Mouse (Mus musculus) liver, postnatal 0 days (tissue): ENCODE results near the gene Tppp. TPM values are rescaled to one million over a fixed set of nuclear protein-coding genes. Genes with fewer than 3 reads are reported as not detected.

Source experiments
- ATAC-seq: fragments of 200-750 bp; cut with Nextera tagmentation; 2 replicates; pipeline ENCODE4 v1.8.0; 2017; ENCODE audit warnings: mild to moderate bottlenecking, moderate library complexity
- DNase-seq: peaks from one replicate; pipeline ENCODE4 v3.0.0-alpha.2; 2016
- H3K27ac ChIP-seq: fragments of 300-500 bp; sonication (generic); 2 replicates; pipeline ENCODE4 v1.5.1; 2014; ENCODE audit warnings: antibody characterized with exemption, moderate library complexity, mild to moderate bottlenecking, low read depth
- H3K27me3 ChIP-seq: fragments of 300-500 bp; sonication (generic); 2 replicates; pipeline ENCODE4 v1.6.1; 2014; ENCODE audit warnings: low read length, control low read depth, mixed read lengths; ENCODE audit not compliant: insufficient read depth
- H3K36me3 ChIP-seq: fragments of 300-500 bp; sonication (generic); replicated peaks from 2 replicates; pipeline ENCODE4 v1.6.1; 2014; ENCODE audit warnings: mild to moderate bottlenecking, control low read depth, low read length, moderate library complexity, mixed read lengths; ENCODE audit not compliant: insufficient read depth
- H3K4me1 ChIP-seq: fragments of 300-500 bp; sonication (generic); 2 replicates; pipeline ENCODE4 v1.6.1; 2014; ENCODE audit warnings: antibody characterized with exemption, mild to moderate bottlenecking, control low read depth; ENCODE audit not compliant: insufficient read depth
- H3K4me2 ChIP-seq: fragments of 300-500 bp; sonication (generic); 2 replicates; pipeline ENCODE4 v1.6.1; 2014; ENCODE audit warnings: low read depth, mild to moderate bottlenecking, low read length, moderate library complexity, mixed read lengths
- H3K4me3 ChIP-seq: fragments of 300-500 bp; sonication (generic); 2 replicates; pipeline ENCODE4 v1.5.1; 2014; ENCODE audit warnings: low read depth, low read length
- H3K9ac ChIP-seq: fragments of 300-500 bp; sonication (generic); replicated peaks from 2 replicates; pipeline ENCODE4 v1.6.1; 2014; ENCODE audit warnings: mild to moderate bottlenecking, moderate library complexity
- H3K9me3 ChIP-seq: fragments of 300-500 bp; sonication (generic); 2 replicates; pipeline ENCODE4 v1.6.1; 2016; ENCODE audit warnings: mild to moderate bottlenecking, control low read depth, low read length, mixed read lengths
- CTCF ChIP-seq: sonication (generic); IDR thresholded peaks from 2 replicates; pipeline ENCODE4 v1.5.1; 2016; ENCODE audit warnings: antibody characterized with exemption, low read depth
- EP300 ChIP-seq: IDR thresholded peaks from 2 replicates; pipeline ENCODE4 v1.6.1; 2016; ENCODE audit warnings: antibody characterized with exemption, low read depth, mild to moderate bottlenecking
- WGBS: fragments of 180-500 bp; shearing (Covaris S2); extraction: QIAGEN DNeasy Blood & Tissue Kit; methylation state at CpG from one replicate; pipeline ENCODE4 v1.1.7; 2014; ENCODE audit not compliant: insufficient replicate concordance; 5-methylcytosine and 5-hydroxymethylcytosine counted together
- polyA plus RNA-seq: library from polyadenylated mRNA; unstranded; fragments of >200 nt; fragmentation: Nextera tagmentation; extraction: Ambion mirVana; gene quantifications from 2 replicates; pipeline ENCODE4 v1.2.1, GENCODE M21; 2015

The Tppp gene
- polyA plus RNA-seq, 1 experiment from 2014 or later, result 0.42 TPM

GRCm38 (mm10) chr13:73974523-73974922, 34.7 kb upstream of the Tppp start:
- DNase-seq (no peak), ATAC-seq (no peak)
- Histone ChIP-seq H3K27ac (no peak overlapping the region), H3K4me2 (no peak overlapping the region), H3K9me3 (no peaks in the 10 kb centered on the region), H3K27me3 (no peaks in the 10 kb centered on the region), H3K4me1 (0 out of 2 replicates have a peak, but pooled peaks cover 8% of the 10 kb centered on the region), H3K36me3 (no peaks in the 10 kb centered on the region), H3K9ac (no peak overlapping the region), H3K4me3 (no peak overlapping the region)
- TF ChIP-seq CTCF (no peak), EP300 (no peak)
- 59% methylated on average over 3 of the region's 3 CpGs for WGBS

DNA sequence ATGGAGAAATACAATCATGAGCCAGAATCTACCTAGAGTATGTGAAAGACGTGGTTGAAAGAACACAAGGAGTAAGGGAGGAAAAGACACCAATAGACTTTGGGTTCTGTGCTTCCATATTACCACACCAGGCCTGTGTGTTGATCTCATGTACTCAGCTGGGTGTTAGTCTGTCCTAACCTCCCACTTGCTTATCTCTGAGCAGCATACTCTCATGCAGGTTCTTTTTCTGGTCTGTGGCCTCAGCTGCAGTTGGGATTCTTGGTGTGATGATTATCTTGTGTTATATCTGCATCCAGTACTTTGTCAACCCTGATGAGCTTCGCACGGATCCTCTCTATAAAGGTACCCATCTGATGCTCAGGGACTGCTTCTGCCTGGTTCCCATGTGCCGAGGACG, 32.3 kb upstream of the Tppp start:
- 74% methylated on average over 5 of the region's 5 CpGs for WGBS
- Histone ChIP-seq H3K4me3 (no peak overlapping the region), H3K27ac (no peak overlapping the region), H3K36me3 (no peaks in the 10 kb centered on the region), H3K4me1 (no peaks in the 10 kb centered on the region), H3K27me3 (no peaks in the 10 kb centered on the region), H3K9ac (no peak overlapping the region), H3K4me2 (no peak overlapping the region), H3K9me3 (no peaks in the 10 kb centered on the region)
- no peak for DNase-seq
- TF ChIP-seq EP300, result no peak
- TF ChIP-seq CTCF, result no peak
- no peak for ATAC-seq

DNA sequence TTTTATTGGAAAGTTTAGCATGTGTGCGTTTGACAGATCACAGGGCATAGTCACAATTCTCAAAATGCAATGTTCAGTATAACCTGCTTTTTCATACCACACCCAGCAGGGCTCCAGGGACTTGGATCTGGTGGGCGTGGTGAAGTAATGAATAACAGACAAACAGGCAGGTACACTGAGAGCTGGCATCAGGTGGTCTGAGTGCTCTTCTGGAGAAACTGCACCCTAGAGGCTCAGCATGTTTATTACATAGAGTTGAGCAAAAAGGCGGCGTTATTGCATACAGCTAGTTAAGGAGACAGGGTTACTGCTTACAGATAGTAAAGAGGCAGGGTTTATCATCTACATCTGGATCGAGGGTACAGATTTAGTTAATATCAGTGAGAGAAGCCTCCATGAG, 18.9 kb upstream of the Tppp start:
- TF ChIP-seq EP300 (no peak), CTCF (no peak; the same call in 1 of the 2 replicates)
- no peaks in the 10 kb centered on the region for H3K36me3 ChIP-seq
- ATAC-seq (peak; percentile 56), DNase-seq (no peak)
- H3K9me3 ChIP-seq, result no peaks in the 10 kb centered on the region
- no peak overlapping the region for H3K4me3 ChIP-seq
- H3K27ac ChIP-seq, result no peak overlapping the region
- no peaks in the 10 kb centered on the region for H3K27me3 ChIP-seq
- no peaks in the 10 kb centered on the region for H3K4me1 ChIP-seq
- H3K4me2 ChIP-seq, result 0 out of 2 replicates have a peak overlapping the region, but pooled peaks have one; percentile 13
- WGBS, result 53% methylated on average over 5 of the region's 5 CpGs
- H3K9ac ChIP-seq, result 0 out of 2 replicates have a peak overlapping the region, but pooled peaks have one; percentile 11

DNA sequence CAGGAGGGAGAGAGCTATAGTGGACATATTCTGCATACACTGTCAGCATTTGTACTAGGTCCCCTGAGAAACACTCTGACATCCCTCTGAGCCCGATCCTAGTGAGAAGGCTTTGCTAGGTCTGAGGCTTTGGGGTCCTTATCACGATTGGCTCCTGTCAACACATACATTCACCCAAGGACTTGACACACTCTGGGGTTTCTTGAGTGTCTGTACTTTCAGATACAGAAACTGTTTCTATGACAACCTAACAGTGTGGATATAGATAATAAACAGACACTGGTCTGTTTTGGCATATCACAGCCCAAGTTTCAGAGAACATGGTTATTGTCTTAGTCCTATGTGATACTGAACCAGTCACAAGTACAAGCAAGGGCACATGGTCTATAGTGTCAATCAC, 18.4 kb upstream of the Tppp start:
- peak; percentile 85 for ATAC-seq
- no peaks in the 10 kb centered on the region for H3K4me1 ChIP-seq
- 34% methylated on average over 2 of the region's 2 CpGs for WGBS
- H3K27ac ChIP-seq, result no peak overlapping the region
- H3K27me3 ChIP-seq, result no peaks in the 10 kb centered on the region
- H3K9me3 ChIP-seq, result no peaks in the 10 kb centered on the region
- TF ChIP-seq EP300 (peak; percentile 87), CTCF (no peak)
- H3K36me3 ChIP-seq, result no peaks in the 10 kb centered on the region
- DNase-seq, result no peak
- H3K9ac ChIP-seq, result 0 out of 2 replicates have a peak overlapping the region, but pooled peaks have one; percentile 11
- no peak overlapping the region for H3K4me2 ChIP-seq
- H3K4me3 ChIP-seq, result no peak overlapping the region

DNA sequence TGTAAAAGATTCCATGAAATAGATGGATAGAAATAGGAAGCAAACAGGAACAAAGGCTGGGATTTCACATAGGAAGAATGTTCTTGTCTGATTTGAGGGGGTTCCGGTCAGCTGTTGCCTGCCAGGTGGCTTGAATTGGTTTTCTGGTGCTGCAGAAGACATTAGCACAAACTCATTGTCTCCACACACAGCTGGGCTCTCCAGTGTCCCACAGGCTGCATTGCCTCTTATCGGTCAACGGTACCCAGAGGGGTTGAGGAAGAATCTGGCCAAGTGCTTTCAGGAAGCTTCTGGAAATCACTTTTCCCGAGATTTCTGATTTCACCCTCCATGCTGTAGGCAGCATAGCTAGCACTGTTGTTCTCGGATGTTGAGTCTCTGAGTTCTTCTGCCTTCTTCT, 17.9 kb upstream of the Tppp start:
- TF ChIP-seq CTCF (no peak), EP300 (no peak)
- Histone ChIP-seq H3K4me3 (no peak overlapping the region), H3K36me3 (no peaks in the 10 kb centered on the region), H3K27me3 (no peaks in the 10 kb centered on the region), H3K4me1 (no peaks in the 10 kb centered on the region), H3K4me2 (no peak overlapping the region), H3K27ac (no peak overlapping the region), H3K9me3 (no peaks in the 10 kb centered on the region), H3K9ac (no peak overlapping the region)
- WGBS, result 66% methylated on average over 5 of the region's 5 CpGs
- no peak for ATAC-seq
- no peak for DNase-seq

- no peak overlapping the region for H3K9ac ChIP-seq
- no peak for DNase-seq
- ATAC-seq, result no peak
- no peak overlapping the region for H3K4me2 ChIP-seq
- H3K4me1 ChIP-seq, result no peaks in the 10 kb centered on the region
- no peak overlapping the region for H3K4me3 ChIP-seq
- no peak overlapping the region for H3K27ac ChIP-seq
- no peaks in the 10 kb centered on the region for H3K9me3 ChIP-seq
- H3K27me3 ChIP-seq, result no peaks in the 10 kb centered on the region
- WGBS, result 53% methylated on average over 4 of the region's 4 CpGs
- H3K36me3 ChIP-seq, result no peaks in the 10 kb centered on the region
- TF ChIP-seq CTCF (no peak), EP300 (no peak)
Observed at GRCm38 (mm10) chr13:73996456-73996855, 12.8 kb upstream of the Tppp start.

DNA sequence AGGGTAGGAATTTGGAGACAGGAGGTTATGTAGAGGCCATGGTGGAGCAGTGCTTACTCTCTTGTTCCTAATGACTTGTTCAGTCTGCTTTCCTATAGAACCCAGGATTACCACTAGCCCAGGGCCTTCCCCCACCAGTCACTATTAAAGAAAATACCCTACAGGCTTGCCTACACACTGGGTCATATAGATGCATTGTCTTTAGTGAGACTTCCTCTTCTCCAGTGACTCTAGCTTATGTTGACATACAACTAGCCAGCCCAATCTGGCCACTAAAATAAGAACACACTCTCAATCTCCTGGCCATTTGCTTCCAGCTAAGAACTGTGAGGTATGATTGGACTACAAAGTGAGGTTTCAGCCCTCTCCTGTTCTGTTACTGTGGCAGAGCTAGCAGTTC, 8.7 kb upstream of the Tppp start:
- TF ChIP-seq EP300 (no peak), CTCF (no peak)
- no peaks in the 10 kb centered on the region for H3K9me3 ChIP-seq
- H3K4me1 ChIP-seq, result no peaks in the 10 kb centered on the region
- 0 out of 2 replicates have a peak, but pooled peaks cover 2% of the 10 kb centered on the region for H3K27me3 ChIP-seq
- H3K9ac ChIP-seq, result no peak overlapping the region
- DNase-seq (no peak), ATAC-seq (no peak)
- no peaks in the 10 kb centered on the region for H3K36me3 ChIP-seq
- H3K27ac ChIP-seq, result no peak overlapping the region
- H3K4me3 ChIP-seq, result no peak overlapping the region
- no peak overlapping the region for H3K4me2 ChIP-seq
